Mouse (Mus musculus): ENCODE data around the gene Cstad. TPM values are rescaled to one million over a fixed set of nuclear protein-coding genes. Genes with fewer than 3 reads are reported as not detected.

Gene Cstad
- polyA plus RNA-seq, 1 experiment from 2014 or later = 0.83 TPM

DNA sequence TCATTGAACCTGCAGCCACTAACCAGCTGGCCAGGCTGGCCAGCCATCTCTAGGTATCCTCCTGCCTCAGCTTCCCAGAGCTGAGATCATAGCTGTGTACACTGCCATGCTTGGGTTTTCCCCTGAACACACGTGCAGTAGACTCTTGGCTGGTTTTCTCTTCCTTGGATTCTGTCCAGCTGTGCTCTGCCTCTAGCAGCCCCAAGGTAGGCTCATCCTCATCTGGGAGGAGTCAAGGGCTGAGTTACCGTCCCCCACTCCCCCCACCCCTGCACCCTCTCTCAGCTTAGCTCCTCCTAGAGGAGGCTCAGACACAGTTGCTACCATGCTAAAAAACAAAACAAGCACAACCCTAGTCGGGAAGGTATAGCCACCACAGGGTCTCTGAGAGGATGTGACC is 4.8 kb downstream of the Cstad start:
- Histone ChIP-seq H3K9me3 (replicated peaks) (no peaks in the 10 kb centered on the region), H3K4me2 (no peak overlapping the region), H3K27me3 (replicated peaks) (no peaks in the 10 kb centered on the region), H3K36me3 (no peaks in the 10 kb centered on the region), H3K4me3 (replicated peaks) (no peak overlapping the region), H3K4me1 (peaks cover 47% of the 10 kb centered on the region), H3K27ac (replicated peaks) (no peak overlapping the region), H3K9ac (replicated peaks) (no peak overlapping the region)
- 47% methylated on average over 3 of the region's 3 CpGs for WGBS
- no peak for ATAC-seq (ENCODE audit: low FRiP score)

DNA sequence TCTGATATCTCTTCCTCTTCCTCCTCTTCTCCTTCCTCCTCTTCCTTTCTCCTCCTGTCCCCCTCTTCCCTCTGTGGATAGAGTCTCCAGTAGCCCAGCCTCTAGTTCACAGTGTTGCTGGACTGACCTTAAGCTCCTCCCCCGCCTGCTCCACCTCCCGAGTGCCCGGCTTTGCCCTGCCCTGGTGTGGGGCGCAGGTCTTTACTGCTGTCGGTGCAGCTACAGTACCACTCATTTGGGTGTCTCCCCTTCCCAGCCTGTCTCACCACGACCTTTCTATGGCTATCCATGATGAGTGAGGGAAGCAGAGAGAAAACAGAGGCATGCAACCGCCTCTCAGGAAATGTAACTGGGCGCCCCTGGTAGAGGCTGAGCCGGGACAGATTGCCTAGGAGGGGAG is 5.5 kb downstream of the Cstad start:
- H3K27ac ChIP-seq (replicated peaks) = peak overlapping the region; percentile 64
- H3K27me3 ChIP-seq (replicated peaks) = no peaks in the 10 kb centered on the region
- H3K36me3 ChIP-seq = no peaks in the 10 kb centered on the region
- no peak for ATAC-seq (ENCODE audit: low FRiP score)
- no peak overlapping the region for H3K9ac ChIP-seq (replicated peaks)
- H3K4me2 ChIP-seq = peak overlapping the region; percentile 22; the same call in 1 of the 2 replicates
- H3K4me3 ChIP-seq (replicated peaks) = no peak overlapping the region
- no peaks in the 10 kb centered on the region for H3K9me3 ChIP-seq (replicated peaks)
- peaks cover 48% of the 10 kb centered on the region for H3K4me1 ChIP-seq
- WGBS = 19% methylated on average over 9 of the region's 9 CpGs

DNA sequence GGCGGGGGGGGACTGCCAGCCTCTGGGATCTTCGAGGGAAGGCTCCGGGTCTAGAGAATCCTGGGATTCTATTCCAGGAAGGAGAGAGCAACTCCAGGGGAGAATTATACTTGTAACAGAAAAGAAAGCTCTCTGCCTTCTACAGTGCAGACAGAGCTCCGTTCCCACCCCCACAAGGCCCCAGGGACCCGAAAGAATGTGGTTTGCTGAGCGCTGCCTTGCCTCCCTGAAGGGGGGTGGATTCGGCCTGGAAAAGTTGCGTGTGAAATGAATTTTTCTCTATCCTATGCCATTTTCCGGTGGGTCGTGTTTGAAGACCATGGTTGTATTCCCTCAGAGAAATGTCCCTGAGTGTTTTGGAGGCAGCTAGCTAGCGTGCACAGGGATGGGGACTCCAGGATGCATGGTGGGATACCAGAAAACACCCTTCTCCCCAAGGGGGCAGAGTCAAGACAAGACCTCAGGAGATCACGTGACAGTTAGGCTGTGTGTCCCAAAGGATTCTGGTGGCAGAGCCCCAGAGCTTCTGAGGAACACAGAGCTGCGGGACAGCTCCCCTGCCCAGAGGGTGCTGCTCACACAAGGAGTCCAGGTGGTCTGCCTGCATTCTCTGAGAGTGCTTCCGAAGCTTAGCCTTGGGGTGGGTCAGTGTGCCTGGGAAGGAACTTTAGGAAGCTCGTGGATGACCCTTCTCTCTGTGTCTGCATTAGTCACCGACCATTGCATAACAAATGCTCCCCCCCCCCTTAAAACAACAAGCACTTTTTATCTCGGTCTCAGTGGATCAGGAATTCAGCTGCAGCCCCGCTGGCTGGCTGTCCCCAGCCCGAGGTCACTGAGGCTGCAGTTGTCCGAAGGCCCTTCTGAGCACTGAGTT is 6.4 kb downstream of the Cstad start:
- Histone ChIP-seq H3K4me1 (peaks cover 53% of the 10 kb centered on the region), H3K4me2 (peak overlapping the region; percentile 22)

GRCm38 (mm10) chr2:30602451-30602850 is 7.6 kb downstream of the Cstad start:
- no peak for ATAC-seq (ENCODE audit: low FRiP score)
- no peaks in the 10 kb centered on the region for H3K27me3 ChIP-seq (replicated peaks)
- no peaks in the 10 kb centered on the region for H3K36me3 ChIP-seq
- no peak overlapping the region for H3K9ac ChIP-seq (replicated peaks)
- H3K9me3 ChIP-seq (replicated peaks) = no peaks in the 10 kb centered on the region
- no peak overlapping the region for H3K4me2 ChIP-seq
- H3K4me3 ChIP-seq (replicated peaks) = no peak overlapping the region
- peaks cover 66% of the 10 kb centered on the region for H3K4me1 ChIP-seq
- no peak overlapping the region for H3K27ac ChIP-seq (replicated peaks)

More for the DNA sequence above, 6.4 kb downstream of the Cstad start:
- Histone ChIP-seq H3K27me3 (replicated peaks) (no peaks in the 10 kb centered on the region), H3K27ac (replicated peaks) (peak overlapping the region; percentile 64), H3K9me3 (replicated peaks) (no peaks in the 10 kb centered on the region), H3K36me3 (no peaks in the 10 kb centered on the region), H3K9ac (replicated peaks) (no peak overlapping the region; the same call in 1 of the 2 replicates), H3K4me3 (replicated peaks) (no peak overlapping the region)
- no peak for ATAC-seq (ENCODE audit: low FRiP score)
- 15% methylated on average over 19 of the region's 20 CpGs for WGBS

DNA sequence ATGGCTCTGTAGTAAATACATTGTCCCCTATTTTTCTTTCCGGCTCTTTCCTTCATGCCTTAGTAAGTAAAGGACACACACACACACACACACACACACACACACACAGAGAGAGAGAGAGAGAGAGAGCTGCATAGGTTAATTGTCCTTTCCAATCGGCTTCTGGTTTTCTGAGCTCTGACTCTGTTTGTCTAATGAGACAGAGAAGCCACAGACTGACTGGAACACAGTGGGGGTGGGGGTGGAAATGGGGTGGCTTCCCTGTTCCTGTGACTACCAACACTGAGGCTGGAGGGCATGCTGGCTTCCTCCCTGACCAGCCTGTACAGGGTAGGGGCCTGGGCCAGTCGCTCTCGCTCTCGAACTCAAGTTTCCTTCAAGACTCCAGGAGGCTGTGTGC is 8.9 kb downstream of the Cstad start:
- peaks cover 78% of the 10 kb centered on the region for H3K4me1 ChIP-seq
- 0 out of 2 replicates have a peak overlapping the region, but pooled peaks have one; percentile 23 for H3K27ac ChIP-seq (replicated peaks)
- H3K4me2 ChIP-seq = no peak overlapping the region
- WGBS = 71% methylated on average over 5 of the region's 5 CpGs
- ATAC-seq (ENCODE audit: low FRiP score) = no peak
- H3K36me3 ChIP-seq = no peaks in the 10 kb centered on the region
- H3K9ac ChIP-seq (replicated peaks) = no peak overlapping the region
- H3K4me3 ChIP-seq (replicated peaks) = no peak overlapping the region
- no peaks in the 10 kb centered on the region for H3K9me3 ChIP-seq (replicated peaks)
- no peaks in the 10 kb centered on the region for H3K27me3 ChIP-seq (replicated peaks)

DNA sequence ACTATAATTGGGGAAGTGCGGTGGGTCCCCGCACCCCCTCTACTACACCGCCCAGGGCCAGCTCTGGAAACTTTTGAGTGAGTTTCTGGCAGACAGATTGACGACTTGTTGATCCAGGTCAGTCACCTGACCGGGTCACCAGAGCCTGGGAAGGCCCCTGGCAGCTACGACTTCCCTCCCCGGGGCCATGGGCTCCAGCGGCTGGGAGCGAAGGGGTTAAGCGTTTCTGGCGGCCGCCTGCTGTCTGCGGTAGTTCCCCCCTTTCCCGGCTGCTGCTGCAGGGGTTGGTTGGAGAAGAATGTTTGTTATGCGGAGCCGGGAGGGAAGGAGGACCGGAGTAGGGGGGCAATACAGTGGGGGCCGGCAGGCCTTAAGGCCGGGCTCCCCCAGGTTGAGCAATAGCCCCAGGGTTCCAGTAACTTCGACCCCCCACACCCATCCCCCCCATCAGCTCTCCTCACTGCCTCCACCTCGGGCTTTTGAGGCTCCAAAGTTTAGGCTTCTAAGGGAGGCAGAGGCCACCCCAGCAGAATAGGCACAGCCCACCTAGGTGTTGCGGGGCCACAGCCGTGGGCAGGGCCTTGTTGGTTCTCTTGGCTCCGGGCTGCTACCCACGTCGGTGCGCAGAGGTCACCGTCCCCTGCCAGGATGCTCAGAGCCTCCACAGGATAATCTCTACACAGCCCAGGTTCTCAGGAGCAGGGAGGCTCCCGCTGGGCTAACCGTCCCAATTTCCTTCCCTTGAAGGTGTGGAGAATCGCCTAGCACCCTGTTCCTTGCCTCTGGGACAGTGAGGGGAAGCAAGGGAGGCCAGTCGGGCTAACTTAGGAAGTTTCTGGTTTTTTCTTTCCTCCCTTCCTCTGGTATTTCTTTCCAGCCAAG is 10.3 kb downstream of the Cstad start:
- peak overlapping the region; percentile 87 for H3K27ac ChIP-seq (replicated peaks)
- H3K27me3 ChIP-seq (replicated peaks) = no peaks in the 10 kb centered on the region
- H3K4me3 ChIP-seq (replicated peaks) = no peak overlapping the region
- peak overlapping the region; percentile 48 for H3K4me2 ChIP-seq
- H3K4me1 ChIP-seq = peaks cover 75% of the 10 kb centered on the region
- ATAC-seq (ENCODE audit: low FRiP score) = no peak
- peak overlapping the region; percentile 14 for H3K9ac ChIP-seq (replicated peaks)
- 4% methylated on average over 32 of the region's 32 CpGs for WGBS
- no peaks in the 10 kb centered on the region for H3K9me3 ChIP-seq (replicated peaks)
- H3K36me3 ChIP-seq = no peaks in the 10 kb centered on the region

DNA sequence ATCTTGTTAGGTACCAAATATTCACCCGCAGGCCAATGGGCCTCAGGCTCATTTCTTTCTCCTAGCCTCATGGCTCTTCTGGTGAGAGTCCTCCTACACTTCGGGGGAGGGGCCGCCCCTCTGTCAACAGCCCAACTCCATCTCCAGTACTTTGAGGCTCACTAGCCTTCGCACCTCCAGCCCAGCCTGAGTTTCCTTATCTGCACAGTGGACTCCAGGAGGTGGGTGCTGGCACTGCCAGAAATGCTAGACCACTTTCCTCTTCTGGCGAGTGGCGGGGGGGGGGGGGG is 10.9 kb downstream of the Cstad start:
- Histone ChIP-seq H3K4me1 (peaks cover 69% of the 10 kb centered on the region), H3K27me3 (replicated peaks) (no peaks in the 10 kb centered on the region), H3K9ac (replicated peaks) (no peak overlapping the region), H3K4me3 (replicated peaks) (no peak overlapping the region), H3K27ac (replicated peaks) (peak overlapping the region; percentile 87), H3K36me3 (no peaks in the 10 kb centered on the region), H3K4me2 (peak overlapping the region; percentile 48; the same call in 1 of the 2 replicates), H3K9me3 (replicated peaks) (no peaks in the 10 kb centered on the region)
- no peak for ATAC-seq (ENCODE audit: low FRiP score)
- WGBS = 16% methylated on average over 4 of the region's 6 CpGs

GRCm38 (mm10) chr2:30606621-30607052 is 11.8 kb downstream of the Cstad start:
- H3K27ac ChIP-seq (replicated peaks) = peak overlapping the region; percentile 87
- no peaks in the 10 kb centered on the region for H3K9me3 ChIP-seq (replicated peaks)
- H3K4me3 ChIP-seq (replicated peaks) = no peak overlapping the region
- 5% methylated on average over 23 of the region's 23 CpGs for WGBS
- ATAC-seq (ENCODE audit: low FRiP score) = peak; percentile 53
- H3K4me2 ChIP-seq = peak overlapping the region; percentile 37
- peaks cover 60% of the 10 kb centered on the region for H3K4me1 ChIP-seq
- H3K27me3 ChIP-seq (replicated peaks) = no peaks in the 10 kb centered on the region
- no peaks in the 10 kb centered on the region for H3K36me3 ChIP-seq
- H3K9ac ChIP-seq (replicated peaks) = peak overlapping the region; percentile 12; the same call in 1 of the 2 replicates

- WGBS = 56% methylated on average over 8 of the region's 8 CpGs
- H3K4me1 ChIP-seq = peaks cover 53% of the 10 kb centered on the region
These were observed 13.1 kb downstream of the Cstad start for GRCm38 (mm10) chr2:30607941-30608340.

DNA sequence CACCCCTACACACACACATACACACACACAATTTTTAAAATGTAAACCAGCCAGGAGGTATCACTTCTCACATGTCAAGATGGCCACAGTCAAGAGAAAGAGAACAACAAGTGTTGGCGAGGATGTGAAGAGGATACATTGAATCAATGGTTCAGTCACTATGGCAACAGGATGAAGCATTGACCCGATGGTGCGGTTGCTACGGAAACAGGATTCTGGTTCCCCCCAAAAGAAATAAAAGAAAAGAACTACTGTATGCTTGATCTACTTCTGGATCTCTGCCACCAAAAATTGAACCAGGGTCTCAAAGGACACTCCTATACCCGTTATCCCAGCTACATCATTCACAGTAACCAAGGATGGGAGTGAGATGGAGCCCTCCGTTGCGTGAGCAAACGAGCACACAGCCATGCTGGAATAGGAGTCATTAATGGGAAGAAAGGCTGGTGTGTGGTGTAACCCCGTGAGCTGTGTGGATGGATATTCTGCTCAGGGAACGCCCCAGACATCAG is 13.9 kb downstream of the Cstad start:
- Histone ChIP-seq H3K4me3 (replicated peaks) (no peak overlapping the region), H3K36me3 (no peaks in the 10 kb centered on the region), H3K9me3 (replicated peaks) (no peaks in the 10 kb centered on the region), H3K4me1 (peaks cover 55% of the 10 kb centered on the region), H3K4me2 (no peak overlapping the region), H3K27me3 (replicated peaks) (no peaks in the 10 kb centered on the region), H3K9ac (replicated peaks) (no peak overlapping the region), H3K27ac (replicated peaks) (0 out of 2 replicates have a peak overlapping the region, but pooled peaks have one; percentile 87)
- no peak for ATAC-seq (ENCODE audit: low FRiP score)
- 53% methylated on average over 10 of the region's 10 CpGs for WGBS

More at GRCm38 (mm10) chr2:30607941-30608340, 13.1 kb downstream of the Cstad start:
- Histone ChIP-seq H3K36me3 (no peaks in the 10 kb centered on the region), H3K9me3 (replicated peaks) (no peaks in the 10 kb centered on the region), H3K4me3 (replicated peaks) (no peak overlapping the region), H3K4me2 (no peak overlapping the region), H3K27me3 (replicated peaks) (no peaks in the 10 kb centered on the region), H3K27ac (replicated peaks) (peak overlapping the region; percentile 87), H3K9ac (replicated peaks) (no peak overlapping the region)
- ATAC-seq (ENCODE audit: low FRiP score) = no peak

DNA sequence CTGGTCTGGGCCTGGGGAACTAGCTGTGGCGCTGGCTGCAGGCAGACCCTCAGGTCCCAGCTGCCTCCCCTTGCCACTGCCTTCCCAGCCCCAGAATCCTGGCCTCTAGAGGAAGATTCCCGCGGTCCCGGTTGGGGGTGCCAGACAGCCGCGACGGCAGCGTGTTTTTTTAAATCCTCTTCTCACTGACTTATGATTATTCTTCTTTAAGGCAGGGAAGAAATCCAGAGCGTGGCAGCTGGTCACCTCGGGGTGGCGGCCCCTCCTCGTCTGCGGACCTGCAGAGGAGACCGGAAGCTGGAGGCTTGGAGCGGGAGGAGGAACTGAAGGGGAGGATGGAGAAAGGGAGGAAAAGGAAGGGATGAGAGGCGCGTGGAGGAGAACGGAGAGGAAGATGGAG is 18.7 kb downstream of the Cstad start:
- Histone ChIP-seq H3K4me1 (peaks cover 26% of the 10 kb centered on the region), H3K27ac (replicated peaks) (peak overlapping the region; percentile 85), H3K9ac (replicated peaks) (peak overlapping the region; percentile 37), H3K4me2 (peak overlapping the region; percentile 52), H3K27me3 (replicated peaks) (no peaks in the 10 kb centered on the region), H3K9me3 (replicated peaks) (no peaks in the 10 kb centered on the region), H3K36me3 (no peaks in the 10 kb centered on the region), H3K4me3 (replicated peaks) (peak overlapping the region; percentile 15)
- WGBS = 2% methylated on average over 18 of the region's 18 CpGs
- peak; percentile 54 for ATAC-seq (ENCODE audit: low FRiP score)
